Mouse (Mus musculus): ENCODE results near the gene Bod1l. TPM values are rescaled to one million over a fixed set of nuclear protein-coding genes. Genes with fewer than 3 reads are reported as not detected.

Gene Bod1l
- polyA plus RNA-seq, 1 experiment = 80.0 TPM

DNA sequence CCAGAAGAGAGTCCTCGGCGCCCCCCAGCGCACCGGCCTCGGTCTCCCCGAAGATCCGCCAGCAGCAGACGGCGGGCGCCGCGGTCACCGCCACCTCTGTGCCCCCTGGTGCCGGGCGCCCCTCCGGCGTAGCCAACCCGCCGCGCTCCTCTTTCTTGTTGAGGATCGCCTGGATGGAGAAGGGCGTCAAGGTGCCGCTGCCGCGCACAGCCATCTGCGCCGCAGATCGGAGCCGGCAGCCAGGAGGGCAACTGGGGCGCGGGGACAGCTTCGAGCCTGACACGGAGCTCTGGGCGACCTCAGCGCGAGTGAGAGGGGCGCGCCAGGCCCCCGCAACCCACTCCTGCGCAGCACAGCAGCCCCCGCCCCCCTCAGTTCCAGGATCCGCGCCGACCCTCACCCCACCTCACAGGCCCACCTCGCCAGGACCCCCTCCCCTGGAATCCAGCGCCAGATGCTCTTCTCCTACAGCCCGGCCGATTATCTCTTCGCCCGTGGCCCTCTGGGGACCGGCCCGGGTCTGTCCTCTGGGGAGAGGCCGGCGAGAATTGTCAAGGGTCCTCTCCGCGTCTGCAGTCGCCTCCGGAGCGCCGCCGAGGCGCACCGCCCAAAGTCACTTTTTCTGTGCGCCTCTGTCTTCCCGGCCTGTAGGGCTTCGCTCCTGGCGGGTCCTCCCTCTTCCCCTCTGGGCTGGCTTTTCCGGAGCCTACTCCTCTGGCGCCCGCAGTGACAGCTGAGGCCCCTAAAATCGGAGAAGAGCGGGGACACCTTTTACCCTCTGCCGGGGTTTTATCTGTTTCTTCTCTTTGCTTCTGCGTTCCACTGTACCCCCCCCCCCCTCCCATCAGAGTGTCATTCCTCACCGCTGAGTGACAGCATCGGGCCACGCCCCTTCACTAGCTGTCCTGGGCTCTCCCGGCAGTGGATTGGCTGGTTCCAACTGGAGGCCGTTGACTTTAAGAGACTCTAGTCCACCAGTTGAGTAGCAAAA lies 80.1 kb downstream of the Bod1l start, which contains the start of gene Nkx3-2:
Nkx3-2 (minus strand) TSS at position 771 of the 991 bp plus-strand sequence.
- under 1% methylated on average over 79 of the region's 79 CpGs for WGBS
- TF ChIP-seq POLR2A (IDR thresholded peaks at IDR 0.05; ENCODE audit: insufficient read depth, low read depth, low read length) (no peak), CTCF (IDR thresholded peaks at IDR 0.05; ENCODE audit: insufficient read depth, low read depth, low read length) (no peak)
- Histone ChIP-seq H3K4me3 (ENCODE audit: insufficient read depth, low read depth, low read length) (no peak within 1 kb of the TSS), H3K4me1 (ENCODE audit: control insufficient read depth, insufficient read depth, low read length) (peaks cover 18% of the 10 kb centered on the region), H3K27ac (ENCODE audit: insufficient read depth, low read depth, low read length) (no peak within 1 kb of the TSS)

- Histone ChIP-seq H3K4me3 (ENCODE audit: insufficient read depth, low read depth, low read length) (no peak overlapping the region), H3K27ac (ENCODE audit: insufficient read depth, low read depth, low read length) (no peak overlapping the region), H3K4me1 (ENCODE audit: control insufficient read depth, insufficient read depth, low read length) (peaks cover 18% of the 10 kb centered on the region)
- 3% methylated on average over 41 of the region's 41 CpGs for WGBS
- TF ChIP-seq CTCF (IDR thresholded peaks at IDR 0.05; ENCODE audit: insufficient read depth, low read depth, low read length) (no peak), POLR2A (IDR thresholded peaks at IDR 0.05; ENCODE audit: insufficient read depth, low read depth, low read length) (no peak)
Measured at GRCm38 (mm10) chr5:41762947-41763730, 81.0 kb downstream of the Bod1l start.

DNA sequence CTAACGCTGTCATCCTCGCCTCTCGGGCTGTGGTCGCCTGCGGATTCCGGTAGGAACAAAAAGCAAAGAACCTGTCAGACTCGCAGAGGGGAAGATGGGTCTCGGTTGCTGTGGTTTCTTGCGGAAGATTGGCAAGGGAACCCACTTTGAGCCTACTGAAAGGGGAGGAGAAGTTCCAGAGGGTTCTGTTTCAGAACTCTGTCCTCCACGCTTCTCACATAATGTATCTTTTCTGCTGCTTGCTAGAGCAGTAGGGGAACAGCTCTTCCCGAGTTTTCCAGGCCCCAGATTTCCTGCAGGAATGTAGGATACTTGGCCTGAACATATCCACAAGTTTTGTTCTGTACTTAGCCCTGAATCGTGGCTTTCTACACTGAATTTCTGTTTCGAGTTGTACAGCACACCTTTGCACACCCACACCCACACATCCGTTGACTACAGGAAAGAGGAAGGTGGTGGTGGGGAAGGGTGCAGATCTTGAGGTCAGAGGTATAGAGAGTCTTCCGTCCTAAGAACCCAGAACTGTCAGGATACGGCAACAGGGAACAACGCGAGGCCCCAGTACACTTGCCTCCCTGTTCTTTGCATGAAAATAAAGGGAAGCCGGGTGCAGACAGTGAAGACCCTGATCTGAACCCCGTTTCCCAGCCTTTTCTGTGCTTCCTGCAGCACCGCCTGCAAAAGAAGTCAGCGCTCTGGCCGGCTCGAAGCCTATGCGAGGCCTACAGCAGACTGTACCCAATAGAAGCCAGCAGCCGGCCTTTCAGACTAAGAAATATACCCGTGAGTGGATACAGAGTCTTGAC lies 81.8 kb downstream of the Bod1l start:
- 13% methylated on average over 27 of the region's 27 CpGs for WGBS

GRCm38 (mm10) chr5:41761509-41762140 lies 82.5 kb downstream of the Bod1l start:
- 4% methylated on average over 56 of the region's 56 CpGs for WGBS
- no peak overlapping the region for H3K4me3 ChIP-seq (ENCODE audit: insufficient read depth, low read depth, low read length)
- H3K27ac ChIP-seq (ENCODE audit: insufficient read depth, low read depth, low read length) = no peak overlapping the region
- TF ChIP-seq CTCF (IDR thresholded peaks at IDR 0.05; ENCODE audit: insufficient read depth, low read depth, low read length) = no peak
- TF ChIP-seq POLR2A (IDR thresholded peaks at IDR 0.05; ENCODE audit: insufficient read depth, low read depth, low read length) = no peak
- H3K4me1 ChIP-seq (ENCODE audit: control insufficient read depth, insufficient read depth, low read length) = peaks cover 13% of the 10 kb centered on the region; the same call in 1 of the 2 replicates

More for the DNA sequence above, 81.8 kb downstream of the Bod1l start:
- no peak for TF ChIP-seq CTCF (IDR thresholded peaks at IDR 0.05; ENCODE audit: insufficient read depth, low read depth, low read length)
- TF ChIP-seq POLR2A (IDR thresholded peaks at IDR 0.05; ENCODE audit: insufficient read depth, low read depth, low read length) = no peak
- Histone ChIP-seq H3K27ac (ENCODE audit: insufficient read depth, low read depth, low read length) (no peak overlapping the region), H3K4me1 (ENCODE audit: control insufficient read depth, insufficient read depth, low read length) (peaks cover 16% of the 10 kb centered on the region), H3K4me3 (ENCODE audit: insufficient read depth, low read depth, low read length) (no peak overlapping the region)

GRCm38 (mm10) chr5:41760831-41761508 lies 83.1 kb downstream of the Bod1l start:
- H3K27ac ChIP-seq (ENCODE audit: insufficient read depth, low read depth, low read length) = no peak overlapping the region
- peaks cover 13% of the 10 kb centered on the region; the same call in 1 of the 2 replicates for H3K4me1 ChIP-seq (ENCODE audit: control insufficient read depth, insufficient read depth, low read length)
- 6% methylated on average over 22 of the region's 22 CpGs for WGBS
- H3K4me3 ChIP-seq (ENCODE audit: insufficient read depth, low read depth, low read length) = no peak overlapping the region
- TF ChIP-seq POLR2A (IDR thresholded peaks at IDR 0.05; ENCODE audit: insufficient read depth, low read depth, low read length) (no peak), CTCF (IDR thresholded peaks at IDR 0.05; ENCODE audit: insufficient read depth, low read depth, low read length) (no peak)

GRCm38 (mm10) chr5:41760071-41760470 lies 84.0 kb downstream of the Bod1l start:
- WGBS = 6% methylated on average over 8 of the region's 8 CpGs
- H3K27ac ChIP-seq (ENCODE audit: insufficient read depth, low read depth, low read length) = no peak overlapping the region
- TF ChIP-seq POLR2A (IDR thresholded peaks at IDR 0.05; ENCODE audit: insufficient read depth, low read depth, low read length) (no peak), CTCF (IDR thresholded peaks at IDR 0.05; ENCODE audit: insufficient read depth, low read depth, low read length) (no peak)
- H3K4me3 ChIP-seq (ENCODE audit: insufficient read depth, low read depth, low read length) = no peak overlapping the region
- peaks cover 13% of the 10 kb centered on the region; the same call in 1 of the 2 replicates for H3K4me1 ChIP-seq (ENCODE audit: control insufficient read depth, insufficient read depth, low read length)

DNA sequence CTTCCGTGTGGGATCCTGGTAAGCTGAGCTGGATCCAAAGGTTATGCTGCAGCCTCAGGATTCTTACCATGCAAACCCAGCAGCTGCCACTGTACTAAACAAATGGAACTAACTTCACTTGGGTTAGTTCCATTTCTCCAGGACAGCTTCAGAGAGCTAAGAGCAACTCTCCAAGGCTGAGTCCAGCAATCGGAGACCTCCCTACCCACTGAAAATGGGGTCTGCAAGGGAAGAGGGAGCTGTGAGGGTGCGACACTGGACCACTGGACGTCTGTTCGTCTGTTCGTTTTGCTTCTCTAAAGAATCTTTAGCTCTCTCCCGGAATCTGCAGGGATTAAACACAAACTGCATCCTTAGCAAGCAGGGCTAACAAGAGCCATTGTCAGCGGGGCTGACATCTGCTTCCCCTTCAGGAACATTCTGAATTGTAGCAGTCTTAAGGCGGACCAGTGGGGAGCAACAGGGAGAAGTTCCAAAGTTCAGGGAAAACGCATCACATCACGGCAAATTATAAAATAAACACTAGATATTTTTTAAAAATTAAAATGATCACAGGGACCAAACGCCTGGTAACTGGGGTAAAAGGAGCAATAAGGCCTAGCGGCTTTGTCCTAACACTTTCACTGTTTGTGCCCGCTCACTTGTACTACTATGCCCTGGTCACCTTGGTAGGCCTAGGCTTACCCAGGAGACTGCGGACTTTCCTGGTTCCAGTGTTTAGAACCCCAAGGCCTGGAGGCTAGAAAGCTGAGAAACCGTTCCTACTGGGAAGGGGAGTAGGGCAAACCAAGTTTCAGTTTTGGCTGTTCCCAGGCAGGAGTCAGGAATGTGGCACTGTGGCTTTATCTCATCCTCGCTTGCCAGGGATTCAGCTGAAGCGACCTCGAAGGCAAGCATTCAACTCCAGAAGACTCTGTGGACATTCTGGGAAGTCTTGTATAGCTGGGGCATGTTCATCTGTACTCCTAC lies 85.2 kb downstream of the Bod1l start:
- Histone ChIP-seq H3K4me3 (ENCODE audit: insufficient read depth, low read depth, low read length) (no peak overlapping the region), H3K27ac (ENCODE audit: insufficient read depth, low read depth, low read length) (no peak overlapping the region), H3K4me1 (ENCODE audit: control insufficient read depth, insufficient read depth, low read length) (peaks cover 12% of the 10 kb centered on the region; the same call in 1 of the 2 replicates)
- TF ChIP-seq POLR2A (IDR thresholded peaks at IDR 0.05; ENCODE audit: insufficient read depth, low read depth, low read length) (no peak), CTCF (IDR thresholded peaks at IDR 0.05; ENCODE audit: insufficient read depth, low read depth, low read length) (no peak)
- WGBS = 28% methylated on average over 19 of the region's 19 CpGs
